Mouse (Mus musculus): ENCODE measurements around the gene D11Wsu47e.

GRCm38 (mm10) chr11:113634699-113635121 lies 49.5 kb upstream of the D11Wsu47e start:
- TF ChIP-seq POLR2A (IDR thresholded peaks at IDR 0.05; ENCODE audit: control insufficient read depth, extremely low read depth, insufficient read depth, low read length, poor library complexity) (no peak), CTCF (IDR thresholded peaks at IDR 0.05; ENCODE audit: borderline replicate concordance, control insufficient read depth, extremely low read depth, insufficient read depth, low read length, poor library complexity) (no peak)

Measured in thymus, adult 2 months (tissue).